Mouse (Mus musculus) lung, adult 2 months (tissue): ENCODE results near the gene Mapk8. TPM values are rescaled to one million over a fixed set of nuclear protein-coding genes. Genes with fewer than 3 reads are reported as not detected.
"Not testable (repeated sequence)": the region's sequence is repeated elsewhere in the genome, so short reads cannot be mapped to it uniquely, and the experiment has no call there.

Source experiments
- DNase-seq: peaks from one replicate; pipeline ENCODE4 v3.0.0; 2022
- H3K4me1 ChIP-seq: fragments of 200-500 bp; 2 replicates; pipeline ENCODE4 v1.6.1; 2011; ENCODE audit warnings: low read length; ENCODE audit not compliant: control insufficient read depth, insufficient read depth
- H3K4me3 ChIP-seq: fragments of 200-500 bp; replicated peaks from 2 replicates; pipeline ENCODE3; 2011; ENCODE audit warnings: low read depth, mild to moderate bottlenecking, control low read depth, low read length; ENCODE audit errors: extremely low read depth
- CTCF ChIP-seq: fragments of 200-500 bp; IDR thresholded peaks from 2 replicates; pipeline ENCODE4 v1.5.1; 2011; ENCODE audit warnings: mild to moderate bottlenecking, low read length, control low read depth; ENCODE audit not compliant: insufficient read depth
- POLR2A ChIP-seq: fragments of 200-500 bp; IDR thresholded peaks from 2 replicates; pipeline ENCODE4 v1.6.1; 2011; ENCODE audit warnings: low read depth, mild to moderate bottlenecking, control low read depth, low read length, borderline replicate concordance; ENCODE audit errors: extremely low read depth
- WGBS: fragments of 180-500 bp; shearing (Covaris S2); methylation state at CpG from one replicate; pipeline ENCODE4 v1.1.7; 2018; 5-methylcytosine and 5-hydroxymethylcytosine counted together
- polyA plus RNA-seq: library from polyadenylated mRNA; depleted of rRNA; stranded (reverse); fragments of >200 nt; gene quantifications from 2 replicates; pipeline ENCODE4 v1.2.3, GENCODE M21; 2012

Gene Mapk8
- polyA plus RNA-seq, 1 experiment, result 9.2 TPM

- TF ChIP-seq CTCF (no peak), POLR2A (no peak)
- DNase-seq, result no peak
- Histone ChIP-seq H3K4me1 (peaks cover 6% of the 10 kb centered on the region; the same call in 1 of the 2 replicates), H3K4me3 (no peak overlapping the region)
Measured at GRCm38 (mm10) chr14:33450331-33450730, 3.4 kb upstream of the Mapk8 start.

- TF ChIP-seq CTCF (no peak), POLR2A (no peak)
- WGBS, result 68% methylated on average over 2 of the region's 2 CpGs
- Histone ChIP-seq H3K4me1 (peaks cover 6% of the 10 kb centered on the region; the same call in 1 of the 2 replicates), H3K4me3 (no peak overlapping the region)
- no peak for DNase-seq
Measured at GRCm38 (mm10) chr14:33449296-33449840, 2.4 kb upstream of the Mapk8 start.

- 88% methylated on average over 4 of the region's 4 CpGs for WGBS
- DNase-seq, result no peak
- Histone ChIP-seq H3K4me3 (no peak overlapping the region), H3K4me1 (peaks cover 8% of the 10 kb centered on the region; the same call in 1 of the 2 replicates)
- TF ChIP-seq CTCF, result no peak
- TF ChIP-seq POLR2A, result no peak
Measured at GRCm38 (mm10) chr14:33448276-33448675, 1.3 kb upstream of the Mapk8 start.

- WGBS, result 1% methylated on average over 67 of the region's 72 CpGs
- Histone ChIP-seq H3K4me1 (peaks cover 9% of the 10 kb centered on the region), H3K4me3 (peak overlapping the region; percentile 86)
- no peak for DNase-seq
- TF ChIP-seq POLR2A (no peak), CTCF (no peak)
Measured at GRCm38 (mm10) chr14:33446561-33447023, 366 bp downstream of the Mapk8 start.

- 36% methylated on average over 3 of the region's 3 CpGs for whole genome bisulfite sequencing
- TF ChIP-seq POLR2A, result no peak
- no peak for TF ChIP-seq CTCF
- H3K4me1 ChIP-seq, result peaks cover 10% of the 10 kb centered on the region
- H3K4me3 ChIP-seq, result peak overlapping the region; percentile 86
- DNase-seq, result no peak
Measured at GRCm38 (mm10) chr14:33445962-33446361, 996 bp downstream of the Mapk8 start.

GRCm38 (mm10) chr14:33443780-33444179, 3.2 kb downstream of the Mapk8 start:
- TF ChIP-seq POLR2A, result no peak
- no peak for TF ChIP-seq CTCF
- Histone ChIP-seq H3K4me1 (peaks cover 10% of the 10 kb centered on the region), H3K4me3 (no peak overlapping the region)
- WGBS, result 62% methylated on average over 2 of the region's 2 CpGs
- DNase-seq, result no peak

- 90% methylated on average over 4 of the region's 4 CpGs for WGBS
- H3K4me1 ChIP-seq, H3K4me3 ChIP-seq, DNase-seq: not testable (repeated sequence)
Measured at GRCm38 (mm10) chr14:33432485-33432884, 14.5 kb downstream of the Mapk8 start.

- no peak for TF ChIP-seq POLR2A
- no peak for TF ChIP-seq CTCF
- DNase-seq, result no peak
Measured at GRCm38 (mm10) chr14:33424124-33424523, 22.8 kb downstream of the Mapk8 start.

GRCm38 (mm10) chr14:33423003-33423402, 24.0 kb downstream of the Mapk8 start:
- Histone ChIP-seq H3K4me3 (no peak overlapping the region), H3K4me1 (no peaks in the 10 kb centered on the region; the same call in none of the 2 replicates)
- TF ChIP-seq CTCF (no peak), POLR2A (no peak)
- WGBS, result 78% methylated on average over 1 of the region's 1 CpGs
- DNase-seq, result no peak

More at GRCm38 (mm10) chr14:33424124-33424523, 22.8 kb downstream of the Mapk8 start:
- Histone ChIP-seq H3K4me1 (no peaks in the 10 kb centered on the region; the same call in none of the 2 replicates), H3K4me3 (no peak overlapping the region)

- no peak for TF ChIP-seq CTCF
- TF ChIP-seq POLR2A, result no peak
- no peak for DNase-seq
- WGBS, result 80% methylated on average over 3 of the region's 3 CpGs
- Histone ChIP-seq H3K4me3 (no peak overlapping the region), H3K4me1 (no peaks in the 10 kb centered on the region; the same call in 1 of the 2 replicates)
Measured at GRCm38 (mm10) chr14:33418311-33418909, 28.5 kb downstream of the Mapk8 start.
